Mouse (Mus musculus) small intestine, adult 2 months (tissue): ENCODE measurements around the gene Slc46a1.

ENCODE experiments used
- CTCF ChIP-seq: fragments of 200-500 bp; IDR thresholded peaks from 2 replicates; pipeline ENCODE4 v1.5.1; 2012; ENCODE audit warnings: low read depth, mild to moderate bottlenecking, control low read depth, inconsistent platforms, low read length, moderate library complexity, mixed read lengths; ENCODE audit not compliant: insufficient replicate concordance, insufficient read length; ENCODE audit errors: extremely low read depth
- POLR2A ChIP-seq: fragments of 200-500 bp; IDR thresholded peaks from 2 replicates; pipeline ENCODE4 v1.6.1; 2012; ENCODE audit warnings: low read depth, mild to moderate bottlenecking, control low read depth, inconsistent platforms, low read length, moderate library complexity

GRCm38 (mm10) chr11:78422055-78422819 lies 43.3 kb upstream of the Slc46a1 start, which contains the start of gene Slc13a2:
- TF ChIP-seq POLR2A: peak; percentile 86
- peak; percentile 23; the same call in 1 of the 2 replicates for TF ChIP-seq CTCF
